ENCODE assay signal across 8 mouse cellular contexts in genomic region chr16:31070358-31071133, GRCm38 (mm10). TPM values are rescaled to one million over a fixed set of nuclear protein-coding genes. Genes with fewer than 3 reads are reported as not detected.
A peak's percentile ranks its signal among the peaks of the same experiment; 100 is the strongest.
DNase-seq lines count a peak whose midpoint lies in the region; ATAC-seq and TF ChIP-seq lines count a peak whose summit lies in the region.

No protein-coding gene starts in this region.

- H3K36me3 ChIP-seq in heart, embryonic 13.5 days = no peaks in the 10 kb centered on the region
- no peaks in the 10 kb centered on the region for H3K36me3 ChIP-seq in kidney, postnatal 0 days (ENCODE audit: insufficient read depth, low read length)
- H3K36me3 ChIP-seq in liver, adult 2 months (ENCODE audit: control insufficient read depth, insufficient read depth, low read length) = no peaks in the 10 kb centered on the region

- H3K79me2 ChIP-seq in liver, adult 2 months (ENCODE audit: control insufficient read depth, insufficient read depth, low read length) = peaks cover 17% of the 10 kb centered on the region; the same call in 1 of the 2 replicates

- TF ChIP-seq CTCF in bone marrow macrophage, adult 2 months (IDR thresholded peaks at IDR 0.05; ENCODE audit: low read depth, low read length) = peak; percentile 97
- peak; percentile 98 for TF ChIP-seq CTCF in embryonic fibroblast, embryonic 13.5 days (IDR thresholded peaks at IDR 0.05; ENCODE audit: borderline replicate concordance, insufficient read depth, low read length)
- peak; percentile 98 for TF ChIP-seq CTCF in kidney, postnatal 0 days (IDR thresholded peaks at IDR 0.05; ENCODE audit: low read depth)
- peak; percentile 98 for TF ChIP-seq CTCF in liver, adult 2 months (IDR thresholded peaks at IDR 0.05; ENCODE audit: low read depth, low read length)

- ATAC-seq in heart, embryonic 13.5 days (ENCODE audit: extremely low read depth, insufficient number of reproducible peaks, low FRiP score, low TSS enrichment) = no peak; the same call in 1 of the 2 replicates
- peak; percentile 85 for ATAC-seq in kidney, postnatal 0 days (replicated peaks; ENCODE audit: low FRiP score, low read depth)
- peak; percentile 64; the same call in 1 of the 2 replicates for ATAC-seq in monocyte, adult 5-6 weeks (replicated peaks; ENCODE audit: insufficient number of reproducible peaks, low FRiP score, low TSS enrichment, poor library complexity, severe bottlenecking)

- peaks cover 50% of the 10 kb centered on the region for H3K4me1 ChIP-seq in bone marrow macrophage, adult 2 months (ENCODE audit: control insufficient read depth, insufficient read depth, low read length)
- H3K4me1 ChIP-seq in embryonic fibroblast, embryonic 13.5 days (ENCODE audit: control insufficient read depth, insufficient read depth, low read length) = no peaks in the 10 kb centered on the region
- H3K4me1 ChIP-seq in heart, embryonic 13.5 days = peaks cover 43% of the 10 kb centered on the region
- H3K4me1 ChIP-seq in kidney, postnatal 0 days (replicated peaks; ENCODE audit: insufficient read depth, low read length) = peaks cover 26% of the 10 kb centered on the region
- H3K4me1 ChIP-seq in liver, adult 2 months (ENCODE audit: control insufficient read depth, insufficient read depth, low read length) = peaks cover 5% of the 10 kb centered on the region; the same call in 1 of the 2 replicates

- no peaks in the 10 kb centered on the region for H3K27me3 ChIP-seq in heart, embryonic 13.5 days (replicated peaks)
- no peaks in the 10 kb centered on the region for H3K27me3 ChIP-seq in kidney, postnatal 0 days (ENCODE audit: insufficient read depth, low read length)
- no peaks in the 10 kb centered on the region for H3K27me3 ChIP-seq in liver, adult 2 months (ENCODE audit: control insufficient read depth, insufficient read depth, low read length)

- 13% methylated on average over 20 of the region's 21 CpGs for whole genome bisulfite sequencing in heart, embryonic 13.5 days
- 11% methylated on average over 21 of the region's 21 CpGs for WGBS in kidney, postnatal 0 days
- WGBS in liver, adult 2 months = 21% methylated on average over 21 of the region's 21 CpGs

- H3K27ac ChIP-seq in bone marrow macrophage, adult 2 months (ENCODE audit: insufficient read depth, low read depth, low read length) = no peak overlapping the region
- H3K27ac ChIP-seq in embryonic fibroblast, embryonic 13.5 days (ENCODE audit: insufficient read depth, low read length) = no peak overlapping the region
- no peak overlapping the region for H3K27ac ChIP-seq in heart, embryonic 13.5 days (replicated peaks)
- peak overlapping the region; percentile 60 for H3K27ac ChIP-seq in kidney, postnatal 0 days
- no peak overlapping the region for H3K27ac ChIP-seq in liver, adult 2 months (replicated peaks; ENCODE audit: insufficient read depth, low read depth, low read length)

- H3K9me3 ChIP-seq in heart, embryonic 13.5 days = no peaks in the 10 kb centered on the region
- no peaks in the 10 kb centered on the region for H3K9me3 ChIP-seq in kidney, postnatal 0 days (replicated peaks; ENCODE audit: low read length)

- no peak for TF ChIP-seq POLR2A in bone marrow macrophage, adult 2 months (IDR thresholded peaks at IDR 0.05; ENCODE audit: borderline replicate concordance, low read depth, low read length)
- no peak for TF ChIP-seq POLR2A in embryonic fibroblast, embryonic 13.5 days (IDR thresholded peaks at IDR 0.05; ENCODE audit: low read depth, low read length)
- no peak for TF ChIP-seq POLR2A in liver, adult 2 months (IDR thresholded peaks at IDR 0.05; ENCODE audit: extremely low read depth, insufficient read depth, low read length)

- no peak overlapping the region for H3K4me3 ChIP-seq in bone marrow macrophage, adult 2 months (ENCODE audit: insufficient read depth, low read length)
- no peak overlapping the region for H3K4me3 ChIP-seq in embryonic fibroblast, embryonic 13.5 days (ENCODE audit: insufficient read depth, low read length)
- H3K4me3 ChIP-seq in heart, embryonic 13.5 days = peak overlapping the region; percentile 22
- no peak overlapping the region for H3K4me3 ChIP-seq in kidney, postnatal 0 days (replicated peaks; ENCODE audit: low read depth, low read length)
- H3K4me3 ChIP-seq in liver, adult 2 months (ENCODE audit: insufficient read depth, low read depth, low read length) = no peak overlapping the region

- H3K4me2 ChIP-seq in heart, embryonic 13.5 days = peak overlapping the region; percentile 62
- peak overlapping the region; percentile 48 for H3K4me2 ChIP-seq in kidney, postnatal 0 days (ENCODE audit: low read length)

- H3K9ac ChIP-seq in heart, embryonic 13.5 days = peak overlapping the region; percentile 71
- 0 out of 2 replicates have a peak overlapping the region, but pooled peaks have one; percentile 8 for H3K9ac ChIP-seq in kidney, postnatal 0 days (ENCODE audit: low read depth, low read length)
- peak overlapping the region; percentile 50 for H3K9ac ChIP-seq in liver, adult 2 months (ENCODE audit: low read depth, low read length)

- peak; percentile 92 to 93 for DNase-seq in B cell, adult 2 months
- DNase-seq in kidney, postnatal 0 days (ENCODE audit: low spot score) = peak; percentile 93
- DNase-seq in liver, adult 2 months (ENCODE audit: extremely low read depth, low read depth, low spot score) = peak; percentile 60
- DNase-seq in spleen, postnatal 36 days (ENCODE audit: low spot score in 2 of 2) = peak; percentile 78 to 85

RNA-seq across cellular contexts. Expression of gene Xxylt1, which starts 10.7 kb away (rescaled TPM):
- polyA plus RNA-seq in bone marrow macrophage, adult 2 months (2012; ENCODE audit: insufficient read depth, insufficient read length, missing spikeins) = 12.5 and 12.7 TPM in 2 replicates
- polyA plus RNA-seq in embryonic fibroblast, embryonic 13.5 days (2011; ENCODE audit: insufficient read length, low read depth, missing spikeins) = 36.3 and 36.6 TPM in 2 replicates
- 8.4 and 9.8 TPM in 2 replicates for polyA plus RNA-seq in heart, embryonic 13.5 days (2015; fragmentation: Nextera tagmentation; extraction: Ambion mirVana)
- polyA plus RNA-seq in kidney, postnatal 0 days (2015; fragmentation: Nextera tagmentation; extraction: Ambion mirVana) = 17.6 and 20.0 TPM in 2 replicates
- total RNA-seq in liver, adult 2 months (2014; rRNA removed) = 1.1 and 1.7 TPM in 2 replicates
- polyA plus RNA-seq in liver, adult 2 months (2012; rRNA removed) = 2.1 TPM in 2 replicates
- total RNA-seq in monocyte, adult 5-6 weeks (2017) = 2.2 to 8.6 TPM (median 4.5 TPM) in 3 replicates

Comparison
In these comparisons a context has a peak if more than half of its experiments do, and no peak if none do; other contexts are left out.
1. H3K9ac ChIP-seq: peak in every context shown above with its lines; median percentile 71 in heart, embryonic 13.5 days; 50 in liver, adult 2 months; 8 in kidney, postnatal 0 days.